ENCODE assay signal across 10 mouse cellular contexts in genomic region chr13:46268341-46268740, GRCm38 (mm10). TPM values are rescaled to one million over a fixed set of nuclear protein-coding genes. Genes with fewer than 3 reads are reported as not detected.
A peak's percentile ranks its signal among the peaks of the same experiment; 100 is the strongest.
DNase-seq lines count a peak whose midpoint lies in the region; ATAC-seq lines count a peak whose summit lies in the region.
"Had no signal": no experiment of that assay in that cellular context is flagged by ENCODE, and none has a peak within 500 bp of the region (broad histone marks: within the 10 kb centered on the region; RNA-seq: fewer than 3 reads in every experiment).

No protein-coding gene starts in this region.

- no peaks in the 10 kb centered on the region for H3K27me3 ChIP-seq in forebrain, embryonic 14.5 days (replicated peaks; ENCODE audit: control insufficient read depth, insufficient read depth, low read length)
- H3K27me3 ChIP-seq in forebrain, embryonic 16.5 days (replicated peaks; ENCODE audit: control insufficient read depth, insufficient read depth, low read length), result no peaks in the 10 kb centered on the region
- no peaks in the 10 kb centered on the region for H3K27me3 ChIP-seq in limb, embryonic 12.5 days
- no peaks in the 10 kb centered on the region for H3K27me3 ChIP-seq in limb, embryonic 10.5 days (ENCODE audit: low read depth, poor library complexity, severe bottlenecking)
- no peaks in the 10 kb centered on the region for H3K27me3 ChIP-seq in hindbrain, embryonic 16.5 days (replicated peaks; ENCODE audit: control insufficient read depth, insufficient read depth, low read length)

- no peaks in the 10 kb centered on the region for H3K9me3 ChIP-seq in forebrain, embryonic 14.5 days (replicated peaks; ENCODE audit: control insufficient read depth, low read length)
- no peaks in the 10 kb centered on the region for H3K9me3 ChIP-seq in forebrain, embryonic 16.5 days (ENCODE audit: control insufficient read depth, low read length)
- H3K9me3 ChIP-seq in limb, embryonic 12.5 days, result no peaks in the 10 kb centered on the region
- no peaks in the 10 kb centered on the region for H3K9me3 ChIP-seq in limb, embryonic 10.5 days (replicated peaks)
- no peaks in the 10 kb centered on the region for H3K9me3 ChIP-seq in hindbrain, embryonic 16.5 days (ENCODE audit: control insufficient read depth, low read length)

- H3K36me3 ChIP-seq in forebrain, embryonic 14.5 days (ENCODE audit: control insufficient read depth, insufficient read depth, low read length), result no peaks in the 10 kb centered on the region
- H3K36me3 ChIP-seq in forebrain, embryonic 16.5 days (ENCODE audit: control insufficient read depth, insufficient read depth), result no peaks in the 10 kb centered on the region
- H3K36me3 ChIP-seq in limb, embryonic 12.5 days, result no peaks in the 10 kb centered on the region
- H3K36me3 ChIP-seq in limb, embryonic 10.5 days, result no peaks in the 10 kb centered on the region
- no peaks in the 10 kb centered on the region for H3K36me3 ChIP-seq in hindbrain, embryonic 16.5 days (ENCODE audit: control insufficient read depth, insufficient read depth, low read length)

- H3K4me3 ChIP-seq in forebrain, embryonic 14.5 days (ENCODE audit: low read depth, low read length), result no peak overlapping the region
- no peak overlapping the region for H3K4me3 ChIP-seq in forebrain, embryonic 16.5 days (replicated peaks; ENCODE audit: low read length)
- no peak overlapping the region for H3K4me3 ChIP-seq in limb, embryonic 12.5 days (replicated peaks)
- H3K4me3 ChIP-seq in limb, embryonic 10.5 days, result no peak overlapping the region
- no peak overlapping the region for H3K4me3 ChIP-seq in hindbrain, embryonic 16.5 days (ENCODE audit: low read length)

- H3K9ac ChIP-seq in forebrain, embryonic 14.5 days (ENCODE audit: low read length), result no peak overlapping the region
- no peak overlapping the region for H3K9ac ChIP-seq in forebrain, embryonic 16.5 days (replicated peaks; ENCODE audit: low read depth, low read length)
- H3K9ac ChIP-seq in limb, embryonic 12.5 days (replicated peaks), result no peak overlapping the region
- H3K9ac ChIP-seq in hindbrain, embryonic 16.5 days (ENCODE audit: low read depth, low read length), result no peak overlapping the region

- 0 out of 2 replicates have a peak overlapping the region, but pooled peaks have one; percentile 6 for H3K4me2 ChIP-seq in forebrain, embryonic 14.5 days (ENCODE audit: low read length)
- no peak overlapping the region for H3K4me2 ChIP-seq in forebrain, embryonic 16.5 days (ENCODE audit: low read length)
- no peak overlapping the region for H3K4me2 ChIP-seq in limb, embryonic 12.5 days
- H3K4me2 ChIP-seq in hindbrain, embryonic 16.5 days (ENCODE audit: low read length), result no peak overlapping the region

- ATAC-seq in forebrain, embryonic 14.5 days, result no peak
- no peak for ATAC-seq in forebrain, embryonic 16.5 days
- no peak for ATAC-seq in limb, embryonic 12.5 days (ENCODE audit: insufficient number of reproducible peaks, insufficient read depth, low FRiP score, low TSS enrichment, low read depth)
- ATAC-seq in hindbrain, embryonic 16.5 days, result no peak

- no peak overlapping the region for H3K27ac ChIP-seq in forebrain, embryonic 14.5 days (ENCODE audit: low read depth, low read length)
- no peak overlapping the region for H3K27ac ChIP-seq in forebrain, embryonic 16.5 days (ENCODE audit: low read length)
- peak overlapping the region; percentile 73; the same call in 1 of the 2 replicates for H3K27ac ChIP-seq in limb, embryonic 12.5 days
- H3K27ac ChIP-seq in limb, embryonic 10.5 days, result no peak overlapping the region
- no peak overlapping the region; the same call in 1 of the 2 replicates for H3K27ac ChIP-seq in hindbrain, embryonic 16.5 days (ENCODE audit: low read depth, low read length)

- WGBS in forebrain, embryonic 14.5 days, result 42% methylated on average over 3 of the region's 3 CpGs
- 24% methylated on average over 3 of the region's 3 CpGs for WGBS in forebrain, embryonic 16.5 days
- WGBS in limb, embryonic 12.5 days, result 42% methylated on average over 3 of the region's 3 CpGs
- 52% methylated on average over 3 of the region's 3 CpGs for WGBS in limb, embryonic 10.5 days
- 31% methylated on average over 3 of the region's 3 CpGs for WGBS in hindbrain, embryonic 16.5 days

- DNase-seq in forebrain, embryonic 14.5 days (ENCODE audit: low spot score), result no peak
- no peak for DNase-seq in limb, embryonic 10.5 days (ENCODE audit: low spot score)
- peak; percentile 44 for DNase-seq in heart, postnatal 4 days
- DNase-seq in lung, postnatal 4 days, result peak; percentile 19 to 67
- no peak for DNase-seq in cerebellum, postnatal 36 days

- peaks cover 8% of the 10 kb centered on the region; the same call in 1 of the 2 replicates for H3K4me1 ChIP-seq in forebrain, embryonic 14.5 days (ENCODE audit: control insufficient read depth, insufficient read depth, low read length)
- peaks cover 18% of the 10 kb centered on the region for H3K4me1 ChIP-seq in forebrain, embryonic 16.5 days (replicated peaks; ENCODE audit: control insufficient read depth, insufficient read depth, low read length)
- H3K4me1 ChIP-seq in limb, embryonic 12.5 days (replicated peaks), result peaks cover 21% of the 10 kb centered on the region
- peaks cover 16% of the 10 kb centered on the region for H3K4me1 ChIP-seq in limb, embryonic 10.5 days
- peaks cover 4% of the 10 kb centered on the region; the same call in 1 of the 2 replicates for H3K4me1 ChIP-seq in hindbrain, embryonic 16.5 days (ENCODE audit: control insufficient read depth, insufficient read depth, low read depth, low read length)

RNA-seq across cellular contexts. Expression of gene Stmnd1, which starts 5.2 kb away (rescaled TPM):
- not detected in 2 replicates for polyA plus RNA-seq in forebrain, embryonic 14.5 days (2014; fragmentation: Nextera tagmentation; extraction: Ambion mirVana)
- 0.17 TPM in 1 of 2 replicates, not detected in the other for polyA plus RNA-seq in forebrain, embryonic 16.5 days (2015; fragmentation: Nextera tagmentation; extraction: Ambion mirVana)
- 0.20 TPM in 1 of 2 replicates, not detected in the other for polyA plus RNA-seq in limb, embryonic 12.5 days (2016; fragmentation: Nextera tagmentation; extraction: Ambion mirVana)
- polyA plus RNA-seq in limb, embryonic 10.5 days (2016; fragmentation: Nextera tagmentation; extraction: Ambion mirVana), result not detected in 2 replicates
- under 1 TPM; 0.18 to 0.45 TPM for total RNA-seq in heart, postnatal 4 days (2021)
- 0.11 and 0.23 TPM in 2 replicates for polyA plus RNA-seq in hindbrain, embryonic 16.5 days (2015; fragmentation: Nextera tagmentation; extraction: Ambion mirVana)
- total RNA-seq: left cerebral cortex, postnatal 36 days had no signal
- polyA plus RNA-seq: spleen, adult 2 months had no signal

Comparison
In these comparisons a context has a peak if more than half of its experiments do, and no peak if none do; other contexts are left out.
1. DNase-seq: peak in heart, postnatal 4 days (single experiment) and lung, postnatal 4 days (2 of 2); none in forebrain, embryonic 14.5 days (single experiment), limb, embryonic 10.5 days (single experiment) and cerebellum, postnatal 36 days (0 of 2).